Mouse (Mus musculus): ENCODE measurements at regions not wholly inside any gene's neighbourhood (a gene's known extent, or its start where the extent isn't known, plus 50 kb on each side); places are given as distances from the start of the nearest gene placed in this dataset.

DNA sequence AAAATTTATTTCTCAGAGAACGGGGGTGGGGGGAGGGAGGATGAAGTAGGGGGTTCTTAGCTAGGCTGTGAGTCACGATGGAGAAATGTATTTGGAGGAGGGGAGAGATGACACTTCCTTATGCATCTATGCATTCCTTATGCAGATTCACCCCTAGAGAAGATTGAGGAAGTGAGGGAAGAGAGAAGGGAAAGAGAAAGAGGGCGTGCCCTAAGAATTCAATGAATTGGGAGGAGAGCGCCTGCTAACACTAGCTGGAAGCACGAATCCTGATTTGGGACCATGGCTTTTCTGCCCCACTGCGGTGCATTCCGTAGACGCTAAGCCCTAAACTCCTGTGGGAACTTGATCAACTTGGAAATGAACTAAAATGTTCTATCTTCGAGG is 56.1 kb downstream of the Foxi3 start:
- Histone ChIP-seq H3K27me3 (peaks cover 6% of the 10 kb centered on the region; the same call in 1 of the 2 replicates), H3K9me3 (no peaks in the 10 kb centered on the region), H3K9ac (no peak overlapping the region), H3K36me3 (no peaks in the 10 kb centered on the region), H3K4me2 (peak overlapping the region; percentile 96), H3K4me3 (peak overlapping the region; percentile 48), H3K27ac (no peak overlapping the region), H3K4me1 (peaks cover 11% of the 10 kb centered on the region)
- 7% methylated on average over 9 of the region's 9 CpGs for WGBS
- ATAC-seq (ENCODE audit: borderline replicate concordance, extremely low read depth, low FRiP score, low TSS enrichment), result peak; percentile 33; the same call in 1 of the 2 replicates

DNA sequence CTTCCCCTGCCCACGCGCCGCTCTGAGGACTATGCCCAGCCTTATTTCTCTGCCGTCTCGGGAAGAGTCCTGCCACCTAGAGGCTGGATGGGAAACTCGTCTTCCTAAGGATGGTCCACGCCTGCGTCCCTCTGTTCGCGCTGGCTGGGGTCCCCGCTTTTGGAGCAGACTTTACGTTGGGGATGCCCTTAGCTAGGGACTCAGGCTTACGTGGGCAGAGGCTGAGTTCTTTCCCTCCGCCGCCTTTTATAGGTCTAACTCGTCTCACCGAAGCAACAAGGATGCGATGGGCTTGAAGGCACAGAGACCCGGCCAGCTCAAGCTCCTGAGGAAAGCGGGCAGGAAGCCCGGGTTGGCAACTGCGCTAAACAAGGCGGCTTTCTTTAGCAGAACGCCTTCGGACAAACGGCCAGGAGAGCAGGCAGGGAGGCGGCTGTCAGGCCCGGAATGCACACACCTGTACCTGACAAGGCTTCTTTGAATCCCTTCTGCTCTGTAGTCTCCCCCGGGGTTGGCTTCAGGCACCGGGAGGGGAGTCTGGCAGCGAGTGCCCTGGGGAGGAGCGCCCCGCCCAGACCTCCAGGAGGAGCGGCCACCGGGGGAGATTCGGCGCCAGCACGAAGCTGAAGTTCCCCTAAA is 56.6 kb downstream of the Foxi3 start:
- Histone ChIP-seq H3K9ac (peak overlapping the region; percentile 32), H3K4me3 (peak overlapping the region; percentile 48), H3K4me1 (peaks cover 11% of the 10 kb centered on the region), H3K27me3 (peaks cover 6% of the 10 kb centered on the region; the same call in 1 of the 2 replicates), H3K4me2 (peak overlapping the region; percentile 96), H3K27ac (no peak overlapping the region), H3K9me3 (no peaks in the 10 kb centered on the region), H3K36me3 (no peaks in the 10 kb centered on the region)
- WGBS, result under 1% methylated on average over 33 of the region's 38 CpGs
- ATAC-seq (ENCODE audit: borderline replicate concordance, extremely low read depth, low FRiP score, low TSS enrichment), result peak; percentile 90

DNA sequence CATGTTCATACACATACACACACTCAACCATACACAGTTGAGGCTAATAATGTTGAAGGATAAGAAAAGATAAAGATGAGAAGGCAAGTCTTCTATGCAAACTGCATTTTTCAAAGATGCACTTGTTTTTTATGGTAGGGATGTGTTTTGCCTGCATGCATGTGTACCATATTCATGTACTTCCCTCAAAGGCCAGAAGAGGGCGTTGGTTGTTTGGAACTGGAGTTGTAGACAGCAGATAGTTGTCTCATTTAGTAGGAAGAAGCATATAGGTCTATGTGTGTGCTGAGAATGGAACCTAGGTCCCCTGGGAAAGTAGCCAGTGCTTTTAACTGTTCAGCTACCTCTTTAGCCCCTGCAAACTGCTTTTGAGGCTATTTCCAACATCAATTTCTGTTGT is 60.1 kb downstream of the Foxi3 start:
- Histone ChIP-seq H3K4me1 (peaks cover 11% of the 10 kb centered on the region), H3K9me3 (no peaks in the 10 kb centered on the region), H3K4me3 (no peak overlapping the region), H3K36me3 (no peaks in the 10 kb centered on the region), H3K27ac (no peak overlapping the region), H3K4me2 (no peak overlapping the region), H3K9ac (no peak overlapping the region), H3K27me3 (peaks cover 6% of the 10 kb centered on the region; the same call in 1 of the 2 replicates)
- WGBS, result 8% methylated on average over 1 of the region's 1 CpGs
- no peak for ATAC-seq (ENCODE audit: borderline replicate concordance, extremely low read depth, low FRiP score, low TSS enrichment)

DNA sequence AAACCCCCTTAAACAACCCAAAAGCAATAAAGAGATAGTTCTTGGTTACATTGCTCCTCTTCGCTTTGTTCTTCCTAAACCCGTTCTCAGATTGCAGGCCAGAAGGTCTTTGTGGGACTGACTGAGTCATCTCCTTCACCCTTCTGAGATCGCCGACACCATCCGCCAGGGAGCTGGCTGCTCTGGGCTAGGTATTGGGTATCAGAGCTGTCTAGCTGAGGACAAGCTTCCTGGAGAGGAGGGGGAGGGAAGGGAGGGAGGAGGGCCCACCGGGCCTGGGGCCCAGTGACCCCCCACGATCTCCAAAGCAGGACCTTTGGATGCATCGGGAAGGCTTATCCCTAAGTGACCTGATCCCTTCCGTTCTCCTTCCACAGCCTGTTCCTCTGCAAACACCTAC is 65.0 kb downstream of the Foxi3 start:
- Histone ChIP-seq H3K27ac (no peak overlapping the region), H3K4me3 (no peak overlapping the region), H3K27me3 (no peaks in the 10 kb centered on the region), H3K4me1 (no peaks in the 10 kb centered on the region), H3K4me2 (no peak overlapping the region), H3K9me3 (no peaks in the 10 kb centered on the region), H3K9ac (no peak overlapping the region), H3K36me3 (no peaks in the 10 kb centered on the region)
- 21% methylated on average over 9 of the region's 9 CpGs for WGBS
- no peak for ATAC-seq (ENCODE audit: borderline replicate concordance, extremely low read depth, low FRiP score, low TSS enrichment)

DNA sequence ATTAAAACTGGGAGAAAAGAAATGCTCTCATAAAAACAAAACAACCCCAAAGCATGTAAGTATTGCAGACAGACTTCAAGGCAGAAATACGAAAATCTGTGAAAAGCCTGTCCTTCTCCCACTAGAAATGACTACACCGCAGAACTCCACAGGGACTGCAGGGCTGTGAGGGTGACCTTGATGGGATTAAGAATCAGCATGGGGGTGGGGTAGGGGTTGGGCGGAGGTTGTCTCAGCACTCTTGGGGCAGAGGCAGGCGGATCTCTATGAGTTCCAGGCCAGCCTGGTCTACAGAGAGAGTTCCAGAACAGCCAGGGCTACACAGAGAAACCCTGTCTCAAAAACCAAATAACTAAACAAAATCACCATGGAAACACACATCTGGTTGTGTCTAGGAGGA is 69.1 kb downstream of the Foxi3 start:
- Histone ChIP-seq H3K9ac (no peak overlapping the region), H3K4me1 (no peaks in the 10 kb centered on the region), H3K36me3 (no peaks in the 10 kb centered on the region), H3K4me3 (no peak overlapping the region), H3K9me3 (no peaks in the 10 kb centered on the region), H3K27ac (no peak overlapping the region), H3K27me3 (no peaks in the 10 kb centered on the region), H3K4me2 (no peak overlapping the region)
- ATAC-seq (ENCODE audit: borderline replicate concordance, extremely low read depth, low FRiP score, low TSS enrichment), result no peak
- WGBS, result 73% methylated on average over 4 of the region's 4 CpGs

DNA sequence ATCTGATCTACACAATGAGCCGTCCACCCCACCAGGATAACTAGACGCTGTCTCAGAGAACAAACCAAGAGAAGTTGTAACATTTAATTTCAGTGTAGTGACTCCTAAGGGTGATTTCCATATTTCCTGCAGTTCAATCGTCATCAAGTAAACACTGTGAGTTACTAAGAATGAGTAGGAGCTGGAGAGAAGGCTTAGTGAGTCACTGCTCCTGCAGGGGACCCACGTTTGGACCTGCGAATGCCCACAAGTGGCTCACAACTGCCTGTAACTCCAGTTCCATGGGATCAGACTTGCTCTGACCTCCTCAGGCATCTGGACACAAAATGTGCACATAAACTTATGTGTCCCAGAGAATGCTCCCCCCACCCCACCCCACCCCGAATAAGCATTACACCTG is 73.3 kb downstream of the Foxi3 start:
- H3K4me2 ChIP-seq, result no peak overlapping the region
- H3K27me3 ChIP-seq, result no peaks in the 10 kb centered on the region
- no peaks in the 10 kb centered on the region for H3K4me1 ChIP-seq
- H3K36me3 ChIP-seq, result no peaks in the 10 kb centered on the region
- H3K4me3 ChIP-seq, result no peak overlapping the region
- no peak overlapping the region for H3K27ac ChIP-seq
- H3K9ac ChIP-seq, result no peak overlapping the region
- WGBS, result 80% methylated on average over 6 of the region's 6 CpGs
- H3K9me3 ChIP-seq, result no peaks in the 10 kb centered on the region
- no peak for ATAC-seq (ENCODE audit: borderline replicate concordance, extremely low read depth, low FRiP score, low TSS enrichment)

DNA sequence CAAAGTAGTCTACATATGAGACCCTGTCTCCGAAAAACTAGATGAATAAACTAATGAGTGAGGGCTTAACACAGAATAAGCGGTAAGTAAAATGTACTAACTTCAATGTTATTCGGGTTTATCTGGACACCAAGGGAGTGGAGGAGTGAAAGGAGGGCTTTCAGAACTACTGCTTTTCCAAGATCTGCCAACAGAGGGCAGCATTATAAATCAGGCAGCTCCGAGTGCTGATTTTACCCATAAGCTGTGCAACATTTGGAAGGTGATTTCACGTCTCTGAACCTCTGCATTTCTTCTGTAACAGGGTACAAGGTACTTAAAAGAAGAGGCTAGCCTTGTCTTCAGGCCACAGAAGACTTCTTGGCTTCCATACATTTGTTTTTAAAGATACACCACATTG is 74.2 kb downstream of the Foxi3 start:
- no peaks in the 10 kb centered on the region for H3K4me1 ChIP-seq
- no peak overlapping the region for H3K27ac ChIP-seq
- no peaks in the 10 kb centered on the region for H3K36me3 ChIP-seq
- H3K27me3 ChIP-seq, result no peaks in the 10 kb centered on the region
- no peak overlapping the region for H3K4me3 ChIP-seq
- H3K4me2 ChIP-seq, result no peak overlapping the region
- no peak for ATAC-seq (ENCODE audit: borderline replicate concordance, extremely low read depth, low FRiP score, low TSS enrichment)
- WGBS, result 60% methylated on average over 5 of the region's 5 CpGs
- H3K9ac ChIP-seq, result no peak overlapping the region
- no peaks in the 10 kb centered on the region for H3K9me3 ChIP-seq

DNA sequence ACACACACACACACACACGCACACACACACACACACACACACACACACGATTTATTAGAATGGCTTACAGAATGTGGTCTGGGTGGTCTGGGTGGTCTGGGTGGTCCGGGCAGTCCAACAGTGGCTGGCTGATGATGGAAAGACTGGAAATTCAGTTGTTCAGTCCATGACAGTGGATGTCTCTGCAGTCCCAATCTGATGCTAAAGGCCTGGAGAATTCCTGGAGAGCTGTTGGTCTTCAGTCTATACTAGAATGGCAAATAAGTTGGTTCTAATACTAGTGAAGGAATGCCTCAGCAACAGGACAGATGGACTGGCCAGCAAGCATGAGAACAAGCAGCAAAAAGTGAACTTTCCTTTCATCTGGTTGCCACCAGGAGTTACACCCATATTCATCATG is 87.9 kb downstream of the Foxi3 start:
- H3K9ac ChIP-seq, result no peak overlapping the region
- no peaks in the 10 kb centered on the region for H3K27me3 ChIP-seq
- H3K36me3 ChIP-seq, result no peaks in the 10 kb centered on the region
- H3K4me1 ChIP-seq, result peaks cover 9% of the 10 kb centered on the region
- no peaks in the 10 kb centered on the region for H3K9me3 ChIP-seq
- no peak overlapping the region for H3K4me3 ChIP-seq
- no peak overlapping the region for H3K4me2 ChIP-seq
- no peak for ATAC-seq (ENCODE audit: borderline replicate concordance, extremely low read depth, low FRiP score, low TSS enrichment)
- no peak overlapping the region for H3K27ac ChIP-seq
- 69% methylated on average over 3 of the region's 3 CpGs for WGBS

DNA sequence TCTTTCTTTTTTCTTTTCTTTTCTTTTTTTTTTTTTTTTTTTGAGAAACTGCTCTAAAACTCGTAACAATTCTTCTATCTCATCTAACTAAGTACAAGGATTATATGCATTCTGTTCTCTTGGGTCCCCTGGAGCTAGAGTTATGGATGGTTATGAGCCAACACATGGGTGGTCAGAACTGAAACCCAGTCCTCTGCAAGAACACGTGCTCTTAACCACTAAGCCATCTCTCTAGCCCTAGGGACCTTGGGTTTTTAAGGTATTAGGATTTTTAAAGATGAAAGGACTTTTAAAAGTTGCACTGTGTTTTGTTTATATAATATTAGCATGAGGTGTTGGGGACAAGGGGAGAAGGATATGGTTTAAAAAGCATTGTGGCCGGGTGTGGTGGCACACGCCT is 88.9 kb downstream of the Foxi3 start:
- Histone ChIP-seq H3K9me3 (no peaks in the 10 kb centered on the region), H3K9ac (no peak overlapping the region), H3K27ac (no peak overlapping the region), H3K36me3 (no peaks in the 10 kb centered on the region), H3K4me3 (no peak overlapping the region), H3K4me1 (peaks cover 10% of the 10 kb centered on the region), H3K4me2 (no peak overlapping the region), H3K27me3 (no peaks in the 10 kb centered on the region)
- 76% methylated on average over 4 of the region's 4 CpGs for WGBS
- no peak for ATAC-seq (ENCODE audit: borderline replicate concordance, extremely low read depth, low FRiP score, low TSS enrichment)

DNA sequence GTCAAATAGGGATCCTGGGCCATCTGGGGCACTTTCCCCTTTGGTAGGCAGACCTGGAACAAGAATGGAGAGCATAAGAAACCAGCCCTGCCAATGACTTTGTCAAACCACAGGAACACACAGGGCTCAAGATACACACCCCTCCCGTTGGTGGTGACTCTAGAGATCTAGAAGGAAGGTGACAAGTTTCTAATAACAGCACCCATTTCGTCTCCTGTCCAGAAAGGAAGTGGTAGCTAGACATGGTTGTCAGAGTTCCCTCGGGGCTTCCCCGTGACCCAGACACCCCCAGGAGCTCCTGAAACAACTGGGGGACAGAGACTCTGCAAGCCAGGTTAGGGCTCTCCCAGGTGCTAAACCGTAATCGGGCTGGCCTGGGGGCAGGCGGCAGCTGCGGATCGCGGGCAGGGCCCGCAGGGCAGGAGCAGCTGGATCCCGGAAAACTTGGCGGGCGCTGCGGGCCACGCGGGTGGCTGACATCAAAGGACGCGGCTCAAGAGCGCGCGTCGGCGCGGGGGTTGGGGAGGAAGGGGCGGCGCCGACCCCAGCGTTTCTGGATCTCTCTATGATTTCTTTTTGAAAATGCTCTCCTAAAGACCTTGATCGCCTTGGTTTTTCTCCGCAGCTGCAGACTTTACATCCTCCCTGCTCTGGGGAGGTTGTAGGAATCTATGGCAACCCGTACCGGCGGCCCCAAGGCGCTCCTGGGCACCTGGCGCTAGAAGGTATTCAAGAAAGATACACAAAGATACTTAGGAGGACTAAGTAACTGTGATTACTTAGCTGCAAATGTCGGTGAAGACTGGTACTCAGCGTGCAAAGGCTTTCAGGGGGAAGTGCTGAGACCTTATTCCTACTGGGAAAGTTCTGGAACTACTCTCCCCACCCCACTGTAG is 92.1 kb downstream of the Foxi3 start:
- Histone ChIP-seq H3K4me3 (peak overlapping the region; percentile 44), H3K9me3 (no peaks in the 10 kb centered on the region), H3K4me2 (peak overlapping the region; percentile 88), H3K4me1 (peaks cover 11% of the 10 kb centered on the region), H3K36me3 (no peaks in the 10 kb centered on the region), H3K27ac (no peak overlapping the region), H3K27me3 (no peaks in the 10 kb centered on the region), H3K9ac (peak overlapping the region; percentile 32; the same call in 1 of the 2 replicates)
- 3% methylated on average over 26 of the region's 38 CpGs for WGBS
- no peak for ATAC-seq (ENCODE audit: borderline replicate concordance, extremely low read depth, low FRiP score, low TSS enrichment)

DNA sequence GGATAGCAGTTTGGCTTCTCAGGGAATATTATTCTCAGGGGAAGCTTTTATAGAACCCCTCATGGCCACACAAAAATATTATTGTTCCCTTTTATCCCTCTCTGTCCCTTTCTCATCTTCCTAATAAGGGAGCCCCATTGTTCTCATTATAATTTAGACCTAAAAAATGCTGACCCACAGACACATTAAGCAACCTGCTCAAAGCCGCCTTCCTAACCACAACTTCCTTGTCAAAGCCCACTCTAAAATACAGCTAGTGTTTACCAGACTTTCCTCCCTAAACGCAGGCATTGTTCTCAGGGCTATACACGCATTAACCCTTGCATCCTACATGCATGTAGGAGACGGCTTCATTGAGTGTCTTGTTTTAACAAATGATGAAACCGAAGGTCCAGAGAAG is 93.9 kb downstream of the Foxi3 start:
- Histone ChIP-seq H3K4me2 (no peak overlapping the region), H3K9ac (no peak overlapping the region), H3K9me3 (no peaks in the 10 kb centered on the region), H3K27ac (no peak overlapping the region), H3K27me3 (no peaks in the 10 kb centered on the region), H3K36me3 (no peaks in the 10 kb centered on the region), H3K4me3 (no peak overlapping the region), H3K4me1 (peaks cover 11% of the 10 kb centered on the region)
- WGBS, result 24% methylated on average over 5 of the region's 5 CpGs
- ATAC-seq (ENCODE audit: borderline replicate concordance, extremely low read depth, low FRiP score, low TSS enrichment), result no peak

DNA sequence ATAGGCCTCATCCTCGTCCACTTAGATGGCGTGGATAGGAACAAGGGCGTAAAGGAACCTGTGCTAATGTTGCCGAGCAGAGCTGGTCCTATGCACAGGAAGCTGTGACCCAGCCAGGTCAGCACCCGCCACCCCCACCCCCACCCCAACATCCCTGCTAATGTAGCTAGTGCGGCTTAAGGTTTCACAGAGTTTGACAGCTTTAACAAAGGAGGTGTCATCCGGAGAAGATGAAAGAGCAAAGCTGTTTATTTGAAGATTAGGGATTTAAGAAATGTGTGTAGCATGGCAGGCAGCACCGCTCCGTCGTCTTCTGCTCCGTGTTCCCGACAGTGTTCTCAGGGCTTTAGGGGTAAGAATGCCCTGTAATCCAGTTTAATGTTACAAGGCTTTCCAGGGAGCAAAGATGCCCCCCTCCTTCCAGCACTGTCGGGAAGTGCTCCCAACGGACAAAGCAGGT is 93.5 kb downstream of the Thnsl2 start:
- WGBS, result 14% methylated on average over 14 of the region's 14 CpGs
- Histone ChIP-seq H3K36me3 (no peaks in the 10 kb centered on the region), H3K4me3 (no peak overlapping the region), H3K4me1 (peaks cover 11% of the 10 kb centered on the region), H3K9ac (no peak overlapping the region), H3K27me3 (no peaks in the 10 kb centered on the region), H3K4me2 (no peak overlapping the region), H3K27ac (no peak overlapping the region), H3K9me3 (no peaks in the 10 kb centered on the region)
- no peak for ATAC-seq (ENCODE audit: borderline replicate concordance, extremely low read depth, low FRiP score, low TSS enrichment)

Data from lung, embryonic 15.5 days (tissue).